Mouse (Mus musculus) forebrain, embryonic 16.5 days (tissue): Measurements from ENCODE around the gene Agtpbp1. TPM values are rescaled to one million over a fixed set of nuclear protein-coding genes. Genes with fewer than 3 reads are reported as not detected.

Experiments used
- ATAC-seq: fragments of 200-750 bp; cut with Nextera tagmentation; 2 replicates; pipeline ENCODE4 v1.8.0; 2017; ENCODE audit warnings: mild to moderate bottlenecking, moderate library complexity
- H3K27ac ChIP-seq: fragments of 300-500 bp; sonication (generic); 2 replicates; pipeline ENCODE4 v1.5.1; 2014; ENCODE audit warnings: low read length, control low read depth
- H3K27me3 ChIP-seq: fragments of 300-500 bp; sonication (generic); replicated peaks from 2 replicates; pipeline ENCODE4 v1.6.1; 2014; ENCODE audit warnings: low read length; ENCODE audit not compliant: control insufficient read depth, insufficient read depth
- H3K36me3 ChIP-seq: fragments of 300-500 bp; sonication (generic); 2 replicates; pipeline ENCODE4 v1.6.1; 2014; ENCODE audit not compliant: control insufficient read depth, insufficient read depth
- H3K4me1 ChIP-seq: fragments of 300-500 bp; sonication (generic); replicated peaks from 2 replicates; pipeline ENCODE4 v1.6.1; 2014; ENCODE audit warnings: low read length; ENCODE audit not compliant: control insufficient read depth, insufficient read depth
- H3K4me2 ChIP-seq: fragments of 300-500 bp; sonication (generic); 2 replicates; pipeline ENCODE4 v1.6.1; 2014; ENCODE audit warnings: mild to moderate bottlenecking, low read length, control low read depth
- H3K4me3 ChIP-seq: fragments of 300-500 bp; sonication (generic); replicated peaks from 2 replicates; pipeline ENCODE4 v1.5.1; 2014; ENCODE audit warnings: mild to moderate bottlenecking, low read length, control low read depth
- H3K9ac ChIP-seq: fragments of 300-500 bp; sonication (generic); replicated peaks from 2 replicates; pipeline ENCODE4 v1.6.1; 2014; ENCODE audit warnings: low read depth, low read length, control low read depth
- H3K9me3 ChIP-seq: fragments of 300-500 bp; sonication (generic); 2 replicates; pipeline ENCODE4 v1.6.1; 2016; ENCODE audit warnings: low read length; ENCODE audit not compliant: control insufficient read depth
- WGBS: fragments of 180-500 bp; shearing (Covaris S2); extraction: QIAGEN DNeasy Blood & Tissue Kit; methylation state at CpG from one replicate; pipeline ENCODE4 v1.1.7; 2014; 5-methylcytosine and 5-hydroxymethylcytosine counted together
- polyA plus RNA-seq: library from polyadenylated mRNA; unstranded; fragments of >200 nt; fragmentation: Nextera tagmentation; extraction: Ambion mirVana; gene quantifications from 2 replicates; pipeline ENCODE4 v1.2.1, GENCODE M21; 2015

Agtpbp1 gene
- polyA plus RNA-seq, 1 experiment from 2014 or later: 56.1 TPM

- no peaks in the 10 kb centered on the region for H3K36me3 ChIP-seq
- no peak overlapping the region for H3K27ac ChIP-seq
- no peak overlapping the region for H3K4me3 ChIP-seq
- ATAC-seq: no peak
- peaks cover 4% of the 10 kb centered on the region; the same call in 1 of the 2 replicates for H3K4me1 ChIP-seq
- H3K27me3 ChIP-seq: no peaks in the 10 kb centered on the region
- no peaks in the 10 kb centered on the region for H3K9me3 ChIP-seq
- H3K4me2 ChIP-seq: no peak overlapping the region
- 51% methylated on average over 2 of the region's 2 CpGs for WGBS
- H3K9ac ChIP-seq: no peak overlapping the region
These were observed 37.9 kb downstream of the Agtpbp1 start for GRCm38 (mm10) chr13:59547091-59547490.

GRCm38 (mm10) chr13:59542411-59542810, 42.6 kb downstream of the Agtpbp1 start:
- no peak overlapping the region for H3K9ac ChIP-seq
- H3K27me3 ChIP-seq: no peaks in the 10 kb centered on the region
- ATAC-seq: no peak
- WGBS: 83% methylated on average over 10 of the region's 10 CpGs
- no peaks in the 10 kb centered on the region; the same call in 1 of the 2 replicates for H3K4me1 ChIP-seq
- H3K4me3 ChIP-seq: no peak overlapping the region
- no peak overlapping the region for H3K4me2 ChIP-seq
- no peak overlapping the region for H3K27ac ChIP-seq
- no peaks in the 10 kb centered on the region for H3K36me3 ChIP-seq
- no peaks in the 10 kb centered on the region for H3K9me3 ChIP-seq

- Histone ChIP-seq H3K4me3 (no peak overlapping the region), H3K36me3 (no peaks in the 10 kb centered on the region), H3K9ac (no peak overlapping the region), H3K27ac (no peak overlapping the region), H3K4me1 (no peaks in the 10 kb centered on the region), H3K9me3 (no peaks in the 10 kb centered on the region), H3K27me3 (no peaks in the 10 kb centered on the region), H3K4me2 (no peak overlapping the region)
- 80% methylated on average over 5 of the region's 5 CpGs for WGBS
- ATAC-seq: no peak
These were observed 45.0 kb downstream of the Agtpbp1 start for GRCm38 (mm10) chr13:59540030-59540429.

- 91% methylated on average over 5 of the region's 5 CpGs for WGBS
- Histone ChIP-seq H3K9ac (no peak overlapping the region), H3K4me1 (no peaks in the 10 kb centered on the region), H3K4me3 (no peak overlapping the region), H3K4me2 (no peak overlapping the region), H3K9me3 (no peaks in the 10 kb centered on the region), H3K36me3 (no peaks in the 10 kb centered on the region), H3K27ac (no peak overlapping the region), H3K27me3 (no peaks in the 10 kb centered on the region)
- ATAC-seq: no peak
These were observed 46.4 kb downstream of the Agtpbp1 start for GRCm38 (mm10) chr13:59538661-59539060.

GRCm38 (mm10) chr13:59536631-59537030, 48.4 kb downstream of the Agtpbp1 start:
- H3K27ac ChIP-seq: no peak overlapping the region
- 84% methylated on average over 2 of the region's 2 CpGs for WGBS
- no peak overlapping the region for H3K4me3 ChIP-seq
- H3K9me3 ChIP-seq: no peaks in the 10 kb centered on the region
- no peaks in the 10 kb centered on the region for H3K27me3 ChIP-seq
- no peaks in the 10 kb centered on the region for H3K4me1 ChIP-seq
- H3K4me2 ChIP-seq: no peak overlapping the region
- no peak overlapping the region for H3K9ac ChIP-seq
- H3K36me3 ChIP-seq: no peaks in the 10 kb centered on the region
- no peak for ATAC-seq

- Histone ChIP-seq H3K27me3 (no peaks in the 10 kb centered on the region), H3K9ac (no peak overlapping the region), H3K9me3 (no peaks in the 10 kb centered on the region), H3K27ac (no peak overlapping the region), H3K4me1 (no peaks in the 10 kb centered on the region), H3K36me3 (no peaks in the 10 kb centered on the region), H3K4me3 (no peak overlapping the region), H3K4me2 (no peak overlapping the region)
- ATAC-seq: no peak
- 83% methylated on average over 6 of the region's 6 CpGs for WGBS
These were observed 49.3 kb downstream of the Agtpbp1 start for GRCm38 (mm10) chr13:59535746-59536145.

GRCm38 (mm10) chr13:59534301-59534700, 50.7 kb downstream of the Agtpbp1 start:
- Histone ChIP-seq H3K27ac (no peak overlapping the region), H3K9ac (no peak overlapping the region), H3K9me3 (no peaks in the 10 kb centered on the region), H3K4me2 (no peak overlapping the region), H3K4me3 (no peak overlapping the region), H3K27me3 (no peaks in the 10 kb centered on the region), H3K36me3 (no peaks in the 10 kb centered on the region), H3K4me1 (no peaks in the 10 kb centered on the region)
- no peak for ATAC-seq
- 71% methylated on average over 4 of the region's 4 CpGs for WGBS

GRCm38 (mm10) chr13:59533331-59533730, 51.7 kb downstream of the Agtpbp1 start:
- H3K4me1 ChIP-seq: no peaks in the 10 kb centered on the region
- no peaks in the 10 kb centered on the region for H3K36me3 ChIP-seq
- ATAC-seq: no peak

GRCm38 (mm10) chr13:59531203-59531602, 53.8 kb downstream of the Agtpbp1 start:
- Histone ChIP-seq H3K27me3 (no peaks in the 10 kb centered on the region), H3K4me2 (no peak overlapping the region), H3K9me3 (no peaks in the 10 kb centered on the region), H3K9ac (no peak overlapping the region), H3K4me1 (no peaks in the 10 kb centered on the region), H3K4me3 (no peak overlapping the region), H3K36me3 (0 out of 2 replicates have a peak, but pooled peaks cover 5% of the 10 kb centered on the region), H3K27ac (no peak overlapping the region)
- no peak for ATAC-seq
- WGBS: 62% methylated on average over 2 of the region's 2 CpGs

More at GRCm38 (mm10) chr13:59533331-59533730, 51.7 kb downstream of the Agtpbp1 start:
- no peaks in the 10 kb centered on the region for H3K9me3 ChIP-seq
- no peak overlapping the region for H3K27ac ChIP-seq
- H3K4me3 ChIP-seq: no peak overlapping the region
- H3K27me3 ChIP-seq: no peaks in the 10 kb centered on the region
- 72% methylated on average over 6 of the region's 6 CpGs for WGBS
- no peak overlapping the region for H3K9ac ChIP-seq
- no peak overlapping the region for H3K4me2 ChIP-seq

GRCm38 (mm10) chr13:59530491-59530890, 54.5 kb downstream of the Agtpbp1 start:
- Histone ChIP-seq H3K4me2 (no peak overlapping the region), H3K9me3 (no peaks in the 10 kb centered on the region), H3K36me3 (0 out of 2 replicates have a peak, but pooled peaks cover 5% of the 10 kb centered on the region), H3K4me1 (no peaks in the 10 kb centered on the region), H3K27ac (no peak overlapping the region), H3K9ac (no peak overlapping the region), H3K4me3 (no peak overlapping the region), H3K27me3 (no peaks in the 10 kb centered on the region)
- WGBS: 92% methylated on average over 8 of the region's 8 CpGs
- no peak for ATAC-seq
